Mouse (Mus musculus) telencephalon, adult 2 months (tissue): ENCODE measurements around the gene Diaph3.
A peak's percentile ranks its signal among the peaks of the same experiment; 100 is the strongest.

Experiments
- DNase-seq: peaks from one replicate; pipeline ENCODE4 v3.0.0-alpha.2; 2011; ENCODE audit warnings: low read depth, low spot score

Diaph3 gene

GRCm38 (mm10) chr14:87083911-87084310, 57.1 kb downstream of the Diaph3 start:
- DNase-seq: no peak

- no peak for DNase-seq
Measured at GRCm38 (mm10) chr14:87079725-87080124, 61.3 kb downstream of the Diaph3 start.

GRCm38 (mm10) chr14:87075021-87075531, 66.0 kb downstream of the Diaph3 start:
- DNase-seq: no peak

- DNase-seq: no peak
Measured at GRCm38 (mm10) chr14:87064281-87064680, 76.8 kb downstream of the Diaph3 start.

- DNase-seq: no peak
Measured at GRCm38 (mm10) chr14:87056169-87056568, 84.9 kb downstream of the Diaph3 start.

DNA sequence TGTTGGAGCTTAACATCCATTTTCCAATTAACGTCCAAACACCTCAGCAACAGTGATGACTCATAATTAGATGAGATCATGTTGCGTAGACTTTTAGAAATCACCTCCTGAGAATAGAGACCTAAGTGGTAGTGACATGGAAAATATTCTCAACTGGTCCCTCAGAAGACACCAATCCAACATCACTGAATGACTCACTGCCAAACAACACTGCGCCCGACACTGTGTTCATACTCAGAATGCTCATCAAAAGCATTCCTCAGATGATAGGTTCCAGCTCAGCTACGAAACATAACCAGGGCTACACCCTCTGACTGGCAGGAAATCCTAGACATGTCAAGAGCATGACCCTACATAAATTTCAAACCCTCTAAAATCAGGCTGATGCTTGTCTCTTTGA, 89.8 kb downstream of the Diaph3 start:
- DNase-seq: no peak

DNA sequence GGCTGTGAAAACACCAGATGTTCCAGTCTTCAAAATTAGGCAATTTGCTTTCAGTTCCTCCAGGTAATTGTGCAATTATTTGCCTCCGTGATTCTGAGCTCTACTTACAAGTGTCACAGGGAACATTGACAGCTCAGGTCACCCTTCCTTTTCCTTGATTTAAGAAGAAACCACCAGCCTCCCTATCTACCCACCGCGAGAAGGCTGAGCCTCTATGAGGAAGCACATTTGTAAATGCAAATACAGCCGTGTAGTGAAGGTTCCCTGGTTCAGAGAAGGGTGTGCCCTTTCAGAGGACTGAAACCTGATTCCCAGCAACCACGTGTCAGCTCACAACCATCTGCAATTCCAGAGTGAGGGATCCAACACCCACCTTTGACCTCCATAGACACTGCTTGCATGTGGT, 96.6 kb downstream of the Diaph3 start:
- no peak for DNase-seq

- DNase-seq: no peak
Measured at GRCm38 (mm10) chr14:87020240-87020639, 120.8 kb downstream of the Diaph3 start.

- DNase-seq: no peak
Measured at GRCm38 (mm10) chr14:87019687-87020086, 121.3 kb downstream of the Diaph3 start.

DNA sequence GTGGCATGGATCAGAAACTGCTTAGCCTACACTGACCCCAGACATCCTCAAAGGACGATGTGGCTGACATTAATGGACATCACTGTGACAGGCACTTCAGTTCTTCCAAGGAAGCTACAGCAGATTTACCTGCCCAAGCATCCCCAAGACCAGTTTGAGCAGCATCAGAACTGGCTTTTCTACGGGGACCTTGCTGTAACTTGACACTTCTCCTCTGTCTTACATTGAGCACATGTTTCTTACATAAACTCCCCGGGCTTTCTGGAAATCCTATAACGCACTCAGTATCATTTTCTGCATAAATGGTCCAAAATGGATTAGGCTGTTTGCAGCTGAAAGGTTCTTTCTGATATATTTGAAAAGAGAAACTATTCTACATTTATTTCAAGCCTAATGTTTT, 143.7 kb downstream of the Diaph3 start:
- no peak for DNase-seq

- DNase-seq: no peak
Measured at GRCm38 (mm10) chr14:86951169-86951568, 189.9 kb downstream of the Diaph3 start.

DNA sequence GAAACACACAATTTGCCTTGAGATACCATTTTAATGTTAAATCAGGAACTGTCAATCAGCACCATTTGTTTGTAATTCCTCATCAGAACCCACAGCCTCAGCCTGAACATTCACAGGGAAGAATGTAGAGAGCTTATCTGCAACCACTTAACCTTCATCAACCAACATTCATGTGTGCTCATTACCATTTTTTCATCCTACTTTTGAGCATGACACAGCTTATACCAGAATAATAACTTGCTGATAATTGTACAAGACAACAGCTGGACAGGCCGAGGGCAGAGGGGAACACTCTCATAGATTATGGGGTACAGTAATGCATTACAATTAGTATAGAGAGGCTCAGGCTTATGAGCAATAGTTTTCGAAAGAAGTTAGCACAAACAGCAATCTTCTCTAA, 203.1 kb downstream of the Diaph3 start:
- no peak for DNase-seq

DNA sequence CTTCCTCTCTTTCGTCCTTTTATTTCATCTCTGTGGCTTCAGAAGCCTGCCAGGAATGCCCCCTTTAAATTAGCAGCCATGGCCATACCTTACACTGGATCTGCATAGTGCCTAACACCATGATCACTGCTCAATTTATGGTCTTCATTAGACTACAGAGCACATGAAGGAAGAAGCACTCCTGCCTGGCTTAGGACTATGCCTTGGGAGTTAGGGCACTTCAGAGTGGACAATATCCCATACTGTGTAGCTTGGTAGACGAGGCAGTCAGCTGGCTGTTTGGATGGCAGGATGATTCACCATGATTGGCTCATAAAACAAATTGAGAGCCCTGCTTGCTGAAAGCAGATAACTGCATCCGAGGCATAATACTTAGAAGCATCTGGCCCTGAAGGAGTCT, 204.6 kb downstream of the Diaph3 start:
- DNase-seq: no peak

DNA sequence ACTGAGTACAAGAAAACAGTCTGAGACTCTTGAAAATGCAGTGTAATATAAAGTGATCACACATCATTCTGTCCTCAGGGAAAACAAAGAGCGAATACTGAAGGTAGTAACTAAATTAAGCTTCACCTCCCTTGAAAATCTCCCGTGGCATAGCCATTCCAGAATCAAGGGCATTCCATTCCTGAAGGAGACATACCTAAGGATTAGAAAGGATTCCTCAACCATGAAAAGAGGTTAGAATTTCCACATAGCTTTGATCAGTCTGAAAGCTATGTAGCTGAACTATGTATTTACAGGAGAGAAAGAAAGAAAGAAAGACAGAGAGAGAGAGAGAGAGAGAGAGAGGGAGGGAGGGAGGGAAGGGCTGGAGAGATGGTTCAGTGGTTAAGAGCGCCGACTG, 210.3 kb downstream of the Diaph3 start:
- no peak for DNase-seq

- no peak for DNase-seq
Measured at GRCm38 (mm10) chr14:86926827-86927226, 214.2 kb downstream of the Diaph3 start.

DNA sequence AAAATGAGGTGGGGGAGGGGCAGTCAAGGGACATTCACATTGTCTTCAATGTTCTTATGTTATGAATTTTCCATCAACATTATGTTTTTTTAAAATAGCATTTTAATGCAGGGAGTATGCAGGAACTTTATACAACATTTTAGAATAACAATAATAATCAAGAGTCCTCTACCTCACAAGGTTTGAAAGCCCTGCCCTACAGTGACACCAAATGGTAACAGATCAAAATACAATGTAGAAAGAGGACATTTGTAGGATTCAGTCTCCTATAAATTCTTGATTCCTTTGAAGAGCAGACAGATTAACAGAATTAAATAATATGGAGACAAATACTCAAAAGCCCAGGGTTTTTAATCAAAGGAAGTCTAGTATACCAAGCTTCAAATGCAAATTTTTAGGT, 242.1 kb downstream of the Diaph3 start:
- no peak for DNase-seq

- DNase-seq: no peak
Measured at GRCm38 (mm10) chr14:86889070-86889804, 251.8 kb downstream of the Diaph3 start.

- no peak for DNase-seq
Measured at GRCm38 (mm10) chr14:86885417-86886098, 255.5 kb downstream of the Diaph3 start.

- peak; percentile 48 for DNase-seq
Measured at GRCm38 (mm10) chr14:86869536-86869935, 271.5 kb downstream of the Diaph3 start.

- no peak for DNase-seq
Measured at GRCm38 (mm10) chr14:86867143-86867542, 273.9 kb downstream of the Diaph3 start.

- no peak for DNase-seq
Measured at GRCm38 (mm10) chr14:86864053-86864452, 277.0 kb downstream of the Diaph3 start.

DNA sequence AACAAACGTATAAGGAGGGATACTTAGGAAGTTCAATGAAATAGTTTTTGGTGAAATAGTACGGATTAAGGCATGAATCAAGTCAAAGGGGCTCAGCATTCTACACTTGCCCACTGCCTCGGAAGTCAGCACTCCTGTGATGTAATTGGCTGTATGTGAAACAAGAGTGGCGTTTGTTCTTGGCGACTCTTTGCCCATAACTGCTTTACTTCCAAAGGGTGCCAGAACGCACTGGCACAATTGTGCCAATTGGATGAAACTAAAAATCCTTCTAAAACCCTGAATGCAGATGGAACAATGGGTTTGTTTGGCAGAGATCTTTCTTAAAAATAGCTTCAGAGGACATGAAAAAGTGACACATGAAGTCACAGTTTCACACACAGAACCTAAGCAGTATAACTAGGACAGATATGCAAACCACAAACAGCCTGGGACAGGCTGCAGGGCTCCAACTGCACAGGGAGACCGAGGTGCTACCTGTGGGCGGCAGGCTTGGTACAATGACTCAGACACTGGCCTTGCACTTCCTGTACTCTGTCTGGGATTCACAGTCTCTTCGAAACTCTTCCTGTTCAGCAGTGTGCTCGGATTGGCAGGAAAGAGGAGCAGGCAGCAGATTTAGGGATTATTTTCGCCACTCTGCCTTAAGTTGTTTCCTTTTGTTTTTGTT, 279.6 kb downstream of the Diaph3 start:
- peak; percentile 22 for DNase-seq
